ENCODE assay signal across 9 mouse cellular contexts in genomic region chr15:8655251-8655650, GRCm38 (mm10). TPM values are rescaled to one million over a fixed set of nuclear protein-coding genes. Genes with fewer than 3 reads are reported as not detected.
DNase-seq lines count a peak whose midpoint lies in the region; ATAC-seq lines count a peak whose summit lies in the region.
"Had no signal": no experiment of that assay in that cellular context is flagged by ENCODE, and none has a peak within 500 bp of the region (broad histone marks: within the 10 kb centered on the region; RNA-seq: fewer than 3 reads in every experiment).

No protein-coding gene starts in this region.

- H3K9ac ChIP-seq in kidney, embryonic 14.5 days (ENCODE audit: low read depth, low read length) = no peak overlapping the region
- no peak overlapping the region for H3K9ac ChIP-seq in embryonic facial prominence, embryonic 15.5 days
- H3K9ac ChIP-seq: neural tube, embryonic 15.5 days had no signal

- no peaks in the 10 kb centered on the region for H3K9me3 ChIP-seq in kidney, embryonic 14.5 days (ENCODE audit: control insufficient read depth, low read length)
- H3K9me3 ChIP-seq in embryonic facial prominence, embryonic 15.5 days (replicated peaks) = no peaks in the 10 kb centered on the region
- H3K9me3 ChIP-seq: neural tube, embryonic 15.5 days had no signal

- DNase-seq in frontal cortex, postnatal 14 days (ENCODE audit: low spot score in 2 of 2) = no peak
- DNase-seq in kidney, postnatal 10 days = no peak
- peak; percentile 75 for DNase-seq in NIH3T3 (ENCODE audit: low read depth)
- no peak for DNase-seq in ovary, postnatal 10 days (ENCODE audit: low spot score)
- DNase-seq: adrenal gland, postnatal 25 days had no signal

- H3K36me3 ChIP-seq in kidney, embryonic 14.5 days (ENCODE audit: control insufficient read depth, insufficient read depth, low read length) = no peaks in the 10 kb centered on the region
- H3K36me3 ChIP-seq in embryonic facial prominence, embryonic 15.5 days = peaks cover 3% of the 10 kb centered on the region; the same call in 1 of the 2 replicates
- H3K36me3 ChIP-seq: neural tube, embryonic 15.5 days had no signal

- no peak overlapping the region for H3K4me3 ChIP-seq in kidney, embryonic 14.5 days (ENCODE audit: low read length)
- peak overlapping the region; percentile 6; the same call in 1 of the 2 replicates for H3K4me3 ChIP-seq in embryonic facial prominence, embryonic 15.5 days (replicated peaks)
- H3K4me3 ChIP-seq: neural tube, embryonic 15.5 days had no signal

- 0 out of 2 replicates have a peak, but pooled peaks have one; percentile 20 for ATAC-seq in frontal cortex, adult (ENCODE audit: low TSS enrichment)
- no peak for ATAC-seq in kidney, embryonic 14.5 days (ENCODE audit: low FRiP score, low TSS enrichment)
- ATAC-seq in embryonic facial prominence, embryonic 15.5 days (ENCODE audit: insufficient number of reproducible peaks, low FRiP score, low TSS enrichment, low read depth) = peak; percentile 52; the same call in 1 of the 2 replicates

- H3K4me2 ChIP-seq in kidney, embryonic 14.5 days (replicated peaks; ENCODE audit: low read depth, low read length) = peak overlapping the region; percentile 17; the same call in 1 of the 2 replicates
- peak overlapping the region; percentile 23; the same call in 1 of the 2 replicates for H3K4me2 ChIP-seq in embryonic facial prominence, embryonic 15.5 days (replicated peaks)
- H3K4me2 ChIP-seq: neural tube, embryonic 15.5 days had no signal

- H3K27me3 ChIP-seq in kidney, embryonic 14.5 days (ENCODE audit: control insufficient read depth, insufficient read depth, low read length) = no peaks in the 10 kb centered on the region
- no peaks in the 10 kb centered on the region for H3K27me3 ChIP-seq in embryonic facial prominence, embryonic 15.5 days
- H3K27me3 ChIP-seq: neural tube, embryonic 15.5 days had no signal

- 46% methylated on average over 9 of the region's 9 CpGs for WGBS in kidney, embryonic 14.5 days
- 16% methylated on average over 9 of the region's 9 CpGs for WGBS in embryonic facial prominence, embryonic 15.5 days

- peaks cover 15% of the 10 kb centered on the region; the same call in 1 of the 2 replicates for H3K4me1 ChIP-seq in kidney, embryonic 14.5 days (ENCODE audit: control insufficient read depth, insufficient read depth, low read length)
- peaks cover 37% of the 10 kb centered on the region for H3K4me1 ChIP-seq in embryonic facial prominence, embryonic 15.5 days

- no peak overlapping the region for H3K27ac ChIP-seq in kidney, embryonic 14.5 days (ENCODE audit: low read depth, low read length)
- peak overlapping the region; percentile 82 for H3K27ac ChIP-seq in embryonic facial prominence, embryonic 15.5 days (replicated peaks)
- H3K27ac ChIP-seq: neural tube, embryonic 15.5 days had no signal

RNA-seq across cellular contexts. Expression of gene Slc1a3, which starts 55.3 kb away (rescaled TPM):
- 14.7 and 16.8 TPM in 2 replicates for polyA plus RNA-seq in kidney, embryonic 14.5 days (2014; fragmentation: Nextera tagmentation; extraction: Ambion mirVana)
- 34.9 and 38.7 TPM in 2 replicates for polyA plus RNA-seq in embryonic facial prominence, embryonic 15.5 days (2015; fragmentation: Nextera tagmentation; extraction: Ambion mirVana)
